22 mouse cellular contexts compared by ENCODE assay signal in the genomic region with DNA sequence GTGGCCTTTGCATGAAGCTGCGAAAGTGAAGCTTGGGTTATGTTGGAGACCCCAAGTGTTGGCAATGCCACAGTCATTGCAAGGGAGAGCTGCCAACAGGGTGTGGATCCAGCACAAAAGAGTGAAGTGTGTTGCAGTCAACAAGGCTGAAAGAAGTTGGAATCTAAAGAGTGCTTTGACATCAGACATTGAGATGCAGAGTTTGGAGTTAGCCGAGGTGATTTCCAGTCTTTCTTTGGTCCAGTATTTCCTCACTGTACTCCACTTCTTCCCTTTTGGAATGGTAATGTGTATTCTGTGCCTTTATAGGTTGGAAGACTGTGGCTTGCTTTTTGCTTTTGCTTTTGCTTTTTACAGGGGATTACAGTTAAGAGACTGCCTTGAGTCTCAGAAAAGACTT. TPM values are rescaled to one million over a fixed set of nuclear protein-coding genes. Genes with fewer than 3 reads are reported as not detected.
A peak's percentile ranks its signal among the peaks of the same experiment; 100 is the strongest.
DNase-seq lines count a peak whose midpoint lies in the region; ATAC-seq and TF ChIP-seq lines count a peak whose summit lies in the region.
"Had no signal": no experiment of that assay in that cellular context is flagged by ENCODE, and none has a peak within 500 bp of the region (broad histone marks: within the 10 kb centered on the region; RNA-seq: fewer than 3 reads in every experiment).

No protein-coding gene starts in this region.

- peak overlapping the region; percentile 73 for H3K27ac ChIP-seq in kidney, embryonic 15.5 days
- no peak overlapping the region for H3K27ac ChIP-seq in ES-Bruce4 (ENCODE audit: insufficient read depth, low read length)
- no peak overlapping the region for H3K27ac ChIP-seq in lung, postnatal 0 days (ENCODE audit: low read length)
- no peak overlapping the region for H3K27ac ChIP-seq in liver, postnatal 0 days (ENCODE audit: low read depth)
- H3K27ac ChIP-seq: embryonic facial prominence, embryonic 10.5 days; embryonic facial prominence, embryonic 12.5 days; forebrain, embryonic 13.5 days; forebrain, embryonic 15.5 days had no signal

- DNase-seq in kidney, postnatal 25 days: no peak
- DNase-seq in ES-CJ7 (ENCODE audit: low read depth, low spot score) (peak; percentile 48), R1 (ENCODE audit: low read depth, low spot score) (peak; percentile 39)
- no peak for DNase-seq in lung, postnatal 0 days (ENCODE audit: low spot score)
- no peak for DNase-seq in adrenal gland, postnatal 25 days
- DNase-seq in liver, postnatal 0 days: no peak
- DNase-seq: adrenal gland, adult 2 months; adrenal gland, postnatal 10 days; adrenal gland, postnatal 36 days; cerebellum, adult 11-12 months; cerebellum, adult 2 months; cerebellum, adult 9-10 months; cerebellum, postnatal 10 days; cerebellum, postnatal 25 days; forebrain, postnatal 0 days had no signal

- no peak for ATAC-seq in kidney, embryonic 15.5 days (replicated peaks; ENCODE audit: low FRiP score)
- no peak for ATAC-seq in lung, postnatal 0 days
- no peak for ATAC-seq in liver, postnatal 0 days
- ATAC-seq: forebrain, embryonic 13.5 days; forebrain, embryonic 15.5 days; forebrain, postnatal 0 days had no signal

- no peak for TF ChIP-seq CTCF in ES-Bruce4 (IDR thresholded peaks at IDR 0.05; ENCODE audit: low read depth, low read length)
- TF ChIP-seq CTCF in lung, postnatal 0 days (IDR thresholded peaks at IDR 0.05): no peak
- TF ChIP-seq CTCF in liver, postnatal 0 days (IDR thresholded peaks at IDR 0.05; ENCODE audit: low read depth): no peak

- peaks cover 3% of the 10 kb centered on the region; the same call in 1 of the 2 replicates for H3K4me1 ChIP-seq in kidney, embryonic 15.5 days
- peaks cover 9% of the 10 kb centered on the region for H3K4me1 ChIP-seq in ES-Bruce4 (ENCODE audit: control insufficient read depth, insufficient read depth, low read length)
- H3K4me1 ChIP-seq in lung, postnatal 0 days (ENCODE audit: insufficient read depth, low read depth, low read length): no peaks in the 10 kb centered on the region
- H3K4me1 ChIP-seq in liver, postnatal 0 days (ENCODE audit: insufficient read depth): no peaks in the 10 kb centered on the region
- H3K4me1 ChIP-seq: embryonic facial prominence, embryonic 10.5 days; embryonic facial prominence, embryonic 12.5 days; forebrain, embryonic 13.5 days; forebrain, embryonic 15.5 days had no signal

- no peak for TF ChIP-seq POLR2A in ES-Bruce4 (IDR thresholded peaks at IDR 0.05; ENCODE audit: insufficient read depth, low read length)

- H3K4me2 ChIP-seq in kidney, embryonic 15.5 days: no peak overlapping the region
- no peak overlapping the region for H3K4me2 ChIP-seq in lung, postnatal 0 days (replicated peaks; ENCODE audit: low read depth, low read length)
- no peak overlapping the region for H3K4me2 ChIP-seq in liver, postnatal 0 days (ENCODE audit: low read depth, low read length)
- H3K4me2 ChIP-seq: embryonic facial prominence, embryonic 12.5 days; forebrain, embryonic 13.5 days; forebrain, embryonic 15.5 days had no signal

- WGBS in kidney, embryonic 15.5 days: 85% methylated on average over 2 of the region's 2 CpGs
- 82% methylated on average over 2 of the region's 2 CpGs for WGBS in lung, postnatal 0 days
- 78% methylated on average over 2 of the region's 2 CpGs for WGBS in liver, postnatal 0 days (ENCODE audit: insufficient replicate concordance)

- 0 out of 2 replicates have a peak, but pooled peaks have one; percentile 36 for TF ChIP-seq EP300 in ES-Bruce4 (IDR thresholded peaks at IDR 0.05; ENCODE audit: insufficient read depth, low read depth, low read length)
- TF ChIP-seq EP300 in lung, postnatal 0 days (IDR thresholded peaks at IDR 0.05): no peak
- no peak for TF ChIP-seq EP300 in liver, postnatal 0 days (IDR thresholded peaks at IDR 0.05; ENCODE audit: low read depth)

- no peak overlapping the region for H3K9ac ChIP-seq in kidney, embryonic 15.5 days
- no peak overlapping the region for H3K9ac ChIP-seq in ES-Bruce4 (ENCODE audit: low read depth, poor library complexity, severe bottlenecking)
- no peak overlapping the region for H3K9ac ChIP-seq in lung, postnatal 0 days (replicated peaks; ENCODE audit: low read depth)
- H3K9ac ChIP-seq in liver, postnatal 0 days (replicated peaks): no peak overlapping the region
- H3K9ac ChIP-seq: embryonic facial prominence, embryonic 12.5 days; forebrain, embryonic 13.5 days; forebrain, embryonic 15.5 days; forebrain, postnatal 0 days had no signal

- H3K4me3 ChIP-seq in kidney, embryonic 15.5 days (replicated peaks): no peak overlapping the region
- no peak overlapping the region for H3K4me3 ChIP-seq in ES-Bruce4 (ENCODE audit: low read depth, low read length)
- no peak overlapping the region for H3K4me3 ChIP-seq in lung, postnatal 0 days (ENCODE audit: low read depth, low read length)
- no peak overlapping the region for H3K4me3 ChIP-seq in liver, postnatal 0 days (ENCODE audit: low read depth, low read length)
- H3K4me3 ChIP-seq: embryonic facial prominence, embryonic 10.5 days; embryonic facial prominence, embryonic 12.5 days; forebrain, embryonic 13.5 days; forebrain, embryonic 15.5 days had no signal

- H3K36me3 ChIP-seq in kidney, embryonic 15.5 days: no peaks in the 10 kb centered on the region
- H3K36me3 ChIP-seq in ES-Bruce4 (ENCODE audit: control insufficient read depth, insufficient read depth, low read length, poor library complexity, severe bottlenecking): no peaks in the 10 kb centered on the region
- no peaks in the 10 kb centered on the region for H3K36me3 ChIP-seq in lung, postnatal 0 days (ENCODE audit: insufficient read depth, low read length)
- no peaks in the 10 kb centered on the region for H3K36me3 ChIP-seq in liver, postnatal 0 days (replicated peaks; ENCODE audit: insufficient read depth, low read length)
- H3K36me3 ChIP-seq: embryonic facial prominence, embryonic 10.5 days; embryonic facial prominence, embryonic 12.5 days; forebrain, embryonic 15.5 days; G1E had no signal

- H3K9me3 ChIP-seq in kidney, embryonic 15.5 days (replicated peaks): no peaks in the 10 kb centered on the region
- H3K9me3 ChIP-seq in ES-Bruce4 (replicated peaks; ENCODE audit: control insufficient read depth, insufficient read depth, low read length, poor library complexity, severe bottlenecking): no peaks in the 10 kb centered on the region
- H3K9me3 ChIP-seq in lung, postnatal 0 days (ENCODE audit: low read length): no peaks in the 10 kb centered on the region
- H3K9me3 ChIP-seq in liver, postnatal 0 days (ENCODE audit: low read length): no peaks in the 10 kb centered on the region
- H3K9me3 ChIP-seq: embryonic facial prominence, embryonic 10.5 days; embryonic facial prominence, embryonic 12.5 days; forebrain, embryonic 13.5 days; forebrain, embryonic 15.5 days; G1E had no signal

- no peaks in the 10 kb centered on the region for H3K27me3 ChIP-seq in kidney, embryonic 15.5 days
- H3K27me3 ChIP-seq in ES-Bruce4 (ENCODE audit: control insufficient read depth, insufficient read depth, low read length, poor library complexity, severe bottlenecking): no peaks in the 10 kb centered on the region
- H3K27me3 ChIP-seq in lung, postnatal 0 days (replicated peaks; ENCODE audit: insufficient read depth, low read length): no peaks in the 10 kb centered on the region
- no peaks in the 10 kb centered on the region for H3K27me3 ChIP-seq in liver, postnatal 0 days (ENCODE audit: insufficient read depth, low read length)
- H3K27me3 ChIP-seq: embryonic facial prominence, embryonic 12.5 days; forebrain, embryonic 15.5 days had no signal

RNA-seq across cellular contexts. Expression of a gene that starts 8.0 kb away (rescaled TPM):
- 104 and 105 TPM in 2 replicates for polyA plus RNA-seq in kidney, embryonic 15.5 days (2015; fragmentation: Nextera tagmentation; extraction: Ambion mirVana)
- polyA plus RNA-seq in ES-Bruce4 (2011; ENCODE audit: insufficient read depth, insufficient read length, low read depth, missing spikeins): 56.8 and 64.1 TPM in 2 replicates
- polyA plus RNA-seq in lung, postnatal 0 days (2015; fragmentation: Nextera tagmentation; extraction: Ambion mirVana): 81.5 and 106 TPM in 2 replicates
- 44.0 and 65.3 TPM in 2 replicates for total RNA-seq in adrenal gland, postnatal 25 days (2021)
- 45.4 and 48.2 TPM in 2 replicates for polyA plus RNA-seq in liver, postnatal 0 days (2015; fragmentation: Nextera tagmentation; extraction: Ambion mirVana)

RNA-seq across cellular contexts. Expression of a gene that starts 18.1 kb away (rescaled TPM):
- polyA plus RNA-seq in kidney, embryonic 15.5 days (2015; fragmentation: Nextera tagmentation; extraction: Ambion mirVana): 8.3 and 9.7 TPM in 2 replicates
- 7.9 and 10.4 TPM in 2 replicates for polyA plus RNA-seq in ES-Bruce4 (2011; ENCODE audit: insufficient read depth, insufficient read length, low read depth, missing spikeins)
- 6.2 and 7.2 TPM in 2 replicates for polyA plus RNA-seq in lung, postnatal 0 days (2015; fragmentation: Nextera tagmentation; extraction: Ambion mirVana)
- 8.9 and 13.9 TPM in 2 replicates for total RNA-seq in adrenal gland, postnatal 25 days (2021)
- 2.5 and 2.9 TPM in 2 replicates for polyA plus RNA-seq in liver, postnatal 0 days (2015; fragmentation: Nextera tagmentation; extraction: Ambion mirVana)

RNA-seq across cellular contexts. Expression of a gene that starts 35.7 kb away (rescaled TPM):
- polyA plus RNA-seq in kidney, embryonic 15.5 days (2015; fragmentation: Nextera tagmentation; extraction: Ambion mirVana): 80.8 and 95.2 TPM in 2 replicates
- polyA plus RNA-seq in ES-Bruce4 (2011; ENCODE audit: insufficient read depth, insufficient read length, low read depth, missing spikeins): 79.9 and 86.8 TPM in 2 replicates
- 36.1 and 38.8 TPM in 2 replicates for polyA plus RNA-seq in lung, postnatal 0 days (2015; fragmentation: Nextera tagmentation; extraction: Ambion mirVana)
- total RNA-seq in adrenal gland, postnatal 25 days (2021): 140 and 170 TPM in 2 replicates
- polyA plus RNA-seq in liver, postnatal 0 days (2015; fragmentation: Nextera tagmentation; extraction: Ambion mirVana): 18.2 and 18.5 TPM in 2 replicates

Comparison
In these comparisons a context has a peak if more than half of its experiments do, and no peak if none do; other contexts are left out.
1. DNase-seq: peak in ES-CJ7 (single experiment) and R1 (single experiment); none in kidney, postnatal 25 days (0 of 2), lung, postnatal 0 days (single experiment), adrenal gland, postnatal 25 days (single experiment) and liver, postnatal 0 days (single experiment).